Mouse (Mus musculus) midbrain, embryonic 16.5 days (tissue): Measurements from ENCODE around the gene Apoa1. TPM values are rescaled to one million over a fixed set of nuclear protein-coding genes. Genes with fewer than 3 reads are reported as not detected.

ENCODE experiments used
- ATAC-seq: fragments of 200-750 bp; cut with Nextera tagmentation; 2 replicates; pipeline ENCODE4 v1.8.0; 2017; ENCODE audit warnings: moderate TSS enrichment
- H3K27ac ChIP-seq: fragments of 300-500 bp; sonication (generic); 2 replicates; pipeline ENCODE4 v1.5.1; 2014; ENCODE audit warnings: mild to moderate bottlenecking, low read length, mixed read lengths
- H3K27me3 ChIP-seq: fragments of 300-500 bp; sonication (generic); 2 replicates; pipeline ENCODE4 v1.6.1; 2014; ENCODE audit warnings: low read depth, low read length, mixed read lengths; ENCODE audit not compliant: control insufficient read depth, insufficient read depth
- H3K36me3 ChIP-seq: fragments of 300-500 bp; sonication (generic); 2 replicates; pipeline ENCODE4 v1.6.1; 2014; ENCODE audit warnings: mild to moderate bottlenecking, low read length, moderate library complexity, mixed read lengths; ENCODE audit not compliant: control insufficient read depth, insufficient read depth
- H3K4me1 ChIP-seq: fragments of 300-500 bp; sonication (generic); 2 replicates; pipeline ENCODE4 v1.6.1; 2014; ENCODE audit warnings: mild to moderate bottlenecking, low read length, mixed read lengths; ENCODE audit not compliant: control insufficient read depth, insufficient read depth
- H3K4me2 ChIP-seq: fragments of 300-500 bp; sonication (generic); 2 replicates; pipeline ENCODE4 v1.6.1; 2014; ENCODE audit warnings: mild to moderate bottlenecking, low read length, mixed read lengths
- H3K4me3 ChIP-seq: fragments of 300-500 bp; sonication (generic); 2 replicates; pipeline ENCODE4 v1.5.1; 2014; ENCODE audit warnings: low read depth, mild to moderate bottlenecking, low read length, moderate library complexity, mixed read lengths
- H3K9ac ChIP-seq: fragments of 300-500 bp; sonication (generic); 2 replicates; pipeline ENCODE4 v1.6.1; 2014; ENCODE audit warnings: low read depth, low read length, mixed read lengths
- H3K9me3 ChIP-seq: fragments of 300-500 bp; sonication (generic); replicated peaks from 2 replicates; pipeline ENCODE4 v1.6.1; 2014; ENCODE audit warnings: mild to moderate bottlenecking, low read length, mixed read lengths; ENCODE audit not compliant: control insufficient read depth, poor library complexity, severe bottlenecking
- WGBS: fragments of 180-500 bp; shearing (Covaris S2); extraction: QIAGEN DNeasy Blood & Tissue Kit; methylation state at CpG from one replicate; pipeline ENCODE4 v1.1.7; 2014; 5-methylcytosine and 5-hydroxymethylcytosine counted together
- polyA plus RNA-seq: library from polyadenylated mRNA; unstranded; fragments of >200 nt; fragmentation: Nextera tagmentation; extraction: Ambion mirVana; gene quantifications from 2 replicates; pipeline ENCODE4 v1.2.1, GENCODE M21; 2015

The Apoa1 gene
- polyA plus RNA-seq, 1 experiment from 2014 or later, result 3.9 TPM

- WGBS, result 85% methylated on average over 7 of the region's 7 CpGs
- Histone ChIP-seq H3K9me3 (no peaks in the 10 kb centered on the region), H3K27ac (no peak overlapping the region), H3K4me3 (no peak overlapping the region), H3K36me3 (no peaks in the 10 kb centered on the region), H3K27me3 (peaks cover 5% of the 10 kb centered on the region), H3K4me2 (no peak overlapping the region), H3K9ac (no peak overlapping the region), H3K4me1 (no peaks in the 10 kb centered on the region)
- ATAC-seq, result no peak
Observed at GRCm38 (mm10) chr9:46261131-46261530, 32.8 kb downstream of the Apoa1 start.

DNA sequence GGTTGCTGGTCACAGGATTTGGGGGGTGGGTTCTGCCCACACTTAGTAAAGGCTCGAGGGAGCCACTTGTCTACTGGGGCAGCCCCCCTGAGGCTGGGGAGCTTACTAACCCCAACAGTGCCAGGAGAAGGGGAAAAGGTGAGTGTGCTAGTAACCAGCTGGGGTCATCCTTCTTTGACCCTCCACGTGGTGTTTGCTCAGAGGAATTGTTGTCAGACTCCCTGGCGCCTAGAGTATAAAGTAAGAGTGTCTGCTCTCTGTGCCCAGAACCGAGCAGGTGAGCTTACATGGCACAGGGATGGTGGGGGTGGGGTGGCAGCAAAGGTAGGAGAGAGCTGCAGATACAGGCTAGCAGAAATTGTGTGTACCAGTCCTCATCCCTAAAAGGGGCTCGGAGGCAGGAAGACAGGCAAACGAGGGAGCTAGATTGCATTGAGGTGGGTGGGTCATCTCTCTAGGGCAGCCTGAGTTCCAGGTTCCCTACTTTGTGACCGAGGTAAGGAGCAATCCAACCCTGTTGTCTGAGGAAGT is 40.0 kb downstream of the Apoa1 start, which contains the start of gene Apoa5:
Gene Apoa5, plus strand, starts transcription at position 291 of the 531 bp plus-strand sequence.
- H3K4me1 ChIP-seq, result no peaks in the 10 kb centered on the region; the same call in 1 of the 2 replicates
- H3K9ac ChIP-seq, result no peak within 1 kb of the TSS
- 62% methylated on average over 7 of the region's 7 CpGs for WGBS
- H3K4me3 ChIP-seq, result no peak within 1 kb of the TSS
- H3K27ac ChIP-seq, result no peak within 1 kb of the TSS
- H3K4me2 ChIP-seq, result no peak within 1 kb of the TSS
- no peaks in the 10 kb centered on the region for H3K36me3 ChIP-seq
- no peaks in the 10 kb centered on the region for H3K9me3 ChIP-seq
- no peak for ATAC-seq
- peaks cover 19% of the 10 kb centered on the region for H3K27me3 ChIP-seq

- H3K4me1 ChIP-seq, result peaks cover 6% of the 10 kb centered on the region
- no peak overlapping the region for H3K27ac ChIP-seq
- H3K4me3 ChIP-seq, result no peak overlapping the region
- no peaks in the 10 kb centered on the region for H3K9me3 ChIP-seq
- WGBS, result 86% methylated on average over 5 of the region's 5 CpGs
- ATAC-seq, result no peak
- H3K9ac ChIP-seq, result no peak overlapping the region
- H3K27me3 ChIP-seq, result peaks cover 19% of the 10 kb centered on the region
- no peak overlapping the region for H3K4me2 ChIP-seq
- H3K36me3 ChIP-seq, result no peaks in the 10 kb centered on the region
Observed at GRCm38 (mm10) chr9:46269125-46269524, 40.7 kb downstream of the Apoa1 start.

- H3K27ac ChIP-seq, result no peak overlapping the region
- no peak overlapping the region for H3K9ac ChIP-seq
- no peak for ATAC-seq
- H3K4me1 ChIP-seq, result peaks cover 6% of the 10 kb centered on the region
- H3K4me2 ChIP-seq, result no peak overlapping the region
- peaks cover 19% of the 10 kb centered on the region for H3K27me3 ChIP-seq
- H3K4me3 ChIP-seq, result no peak overlapping the region
- no peaks in the 10 kb centered on the region for H3K9me3 ChIP-seq
- 94% methylated on average over 4 of the region's 4 CpGs for whole genome bisulfite sequencing
- H3K36me3 ChIP-seq, result peaks cover 3% of the 10 kb centered on the region
Observed at GRCm38 (mm10) chr9:46270782-46271181, 42.4 kb downstream of the Apoa1 start.

- Histone ChIP-seq H3K4me3 (no peak overlapping the region), H3K9ac (no peak overlapping the region), H3K36me3 (peaks cover 16% of the 10 kb centered on the region), H3K4me2 (no peak overlapping the region), H3K27me3 (peaks cover 19% of the 10 kb centered on the region), H3K9me3 (no peaks in the 10 kb centered on the region), H3K4me1 (peaks cover 6% of the 10 kb centered on the region), H3K27ac (no peak overlapping the region)
- no peak for ATAC-seq
- 86% methylated on average over 9 of the region's 9 CpGs for WGBS
Observed at GRCm38 (mm10) chr9:46272070-46272469, 43.7 kb downstream of the Apoa1 start.

DNA sequence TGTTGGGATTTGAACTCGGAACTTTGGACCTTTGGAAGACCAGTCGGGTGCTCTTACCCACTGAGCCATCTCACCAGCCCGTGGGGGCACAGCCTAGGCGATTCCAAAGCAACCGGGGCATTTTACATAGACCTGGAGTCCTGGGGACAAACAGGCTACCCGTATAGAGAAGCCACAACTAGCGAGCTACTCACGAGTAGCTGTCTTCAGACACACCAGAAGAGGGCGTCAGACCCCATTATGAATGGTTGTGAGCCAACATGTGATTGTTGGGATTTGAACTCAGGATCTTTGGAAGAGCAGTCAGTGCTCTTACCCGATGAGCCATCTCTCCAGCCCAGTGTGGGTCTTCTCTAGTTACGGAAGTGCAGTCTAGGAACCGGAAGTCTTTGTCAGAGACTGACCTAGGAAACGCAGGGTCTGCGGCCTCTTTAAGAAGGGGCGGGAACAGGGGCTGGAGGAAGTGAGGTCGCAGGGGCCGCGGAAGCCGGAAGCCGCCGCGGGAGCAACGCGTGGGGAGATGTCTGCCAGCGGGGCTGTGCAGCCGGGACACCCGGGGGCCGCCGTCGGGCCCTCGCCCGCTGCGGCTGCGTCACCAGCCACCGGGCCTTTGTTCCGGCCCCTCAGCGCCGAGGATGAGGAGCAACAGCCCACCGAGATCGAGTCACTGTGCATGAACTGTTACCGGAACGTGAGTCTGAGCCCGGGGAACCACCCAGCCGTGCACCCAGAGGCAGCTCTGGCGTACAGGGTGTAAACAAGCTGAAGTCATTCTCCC is 44.5 kb downstream of the Apoa1 start, which contains the start of gene Zpr1:
Gene Zpr1, plus strand, starts transcription at position 388 of the 778 bp plus-strand sequence.
- Histone ChIP-seq H3K9me3 (no peaks in the 10 kb centered on the region), H3K27me3 (peaks cover 15% of the 10 kb centered on the region), H3K4me1 (peaks cover 6% of the 10 kb centered on the region), H3K27ac (peak within 1 kb of the TSS; percentile 59), H3K4me3 (peak within 1 kb of the TSS; percentile 72), H3K9ac (peak within 1 kb of the TSS; percentile 74), H3K4me2 (peak within 1 kb of the TSS; percentile 80), H3K36me3 (peaks cover 23% of the 10 kb centered on the region)
- peak; percentile 97 for ATAC-seq
- WGBS, result 5% methylated on average over 42 of the region's 45 CpGs

- Histone ChIP-seq H3K36me3 (peaks cover 32% of the 10 kb centered on the region), H3K4me2 (no peak overlapping the region), H3K27ac (no peak overlapping the region), H3K4me1 (peaks cover 6% of the 10 kb centered on the region), H3K9ac (no peak overlapping the region), H3K9me3 (no peaks in the 10 kb centered on the region), H3K4me3 (no peak overlapping the region), H3K27me3 (peaks cover 10% of the 10 kb centered on the region)
- no peak for ATAC-seq
- WGBS, result 94% methylated on average over 9 of the region's 9 CpGs
Observed at GRCm38 (mm10) chr9:46274494-46274893, 46.1 kb downstream of the Apoa1 start.
